Mouse (Mus musculus) ES-E14 (cell line): ENCODE measurements around the gene Ppm1n.

Source experiments
- CHD2 ChIP-seq: IDR thresholded peaks from 2 replicates; pipeline ENCODE4 v1.6.1; 2014; ENCODE audit warnings: mild to moderate bottlenecking, low read depth, low read length, inconsistent platforms
- HCFC1 ChIP-seq: IDR thresholded peaks from 2 replicates; pipeline ENCODE4 v1.6.1; 2012; ENCODE audit warnings: low read length, inconsistent platforms, borderline replicate concordance; ENCODE audit not compliant: insufficient read depth
- MAFK ChIP-seq: IDR thresholded peaks from 2 replicates; pipeline ENCODE4 v1.6.1; 2014; ENCODE audit warnings: mild to moderate bottlenecking, low read depth, low read length, inconsistent platforms; ENCODE audit not compliant: insufficient read depth
- ZC3H11A ChIP-seq: IDR thresholded peaks from 2 replicates; pipeline ENCODE4 v1.6.1; 2012; ENCODE audit warnings: low read depth, mild to moderate bottlenecking, inconsistent platforms, low read length, borderline replicate concordance
- ZNF384 ChIP-seq: IDR thresholded peaks from 2 replicates; pipeline ENCODE4 v1.6.1; 2012; ENCODE audit warnings: low read depth, low read length, inconsistent platforms

- no peak for TF ChIP-seq CHD2
- no peak for TF ChIP-seq ZNF384
- TF ChIP-seq HCFC1, result no peak
- TF ChIP-seq ZC3H11A, result no peak
- no peak for TF ChIP-seq MAFK
Observed at GRCm38 (mm10) chr7:19319458-19319857, 39.6 kb upstream of the Ppm1n start.
